Comparison of ENCODE assay signal across 30 mouse cellular contexts in genomic region chr14:79716704-79717103, GRCm38 (mm10). TPM values are rescaled to one million over a fixed set of nuclear protein-coding genes. Genes with fewer than 3 reads are reported as not detected.
"Had no signal": no experiment of that assay in that cellular context is flagged by ENCODE, and none has a peak within 500 bp of the region (broad histone marks: within the 10 kb centered on the region; RNA-seq: fewer than 3 reads in every experiment).

No protein-coding gene starts in this region.

- H3K27ac ChIP-seq: heart, adult 2 months; heart, embryonic 13.5 days; heart, embryonic 15.5 days; hindbrain, embryonic 13.5 days; hindbrain, embryonic 15.5 days; hindbrain, postnatal 0 days; layer of hippocampus, adult 2 months; left cerebral cortex, adult 2 months; limb, embryonic 10.5 days; limb, embryonic 12.5 days; liver, embryonic 13.5 days had no signal

- H3K4me1 ChIP-seq: liver, embryonic 13.5 days had no signal

- H3K36me3 ChIP-seq: heart, embryonic 13.5 days; heart, embryonic 15.5 days; hindbrain, embryonic 13.5 days; hindbrain, embryonic 15.5 days; limb, embryonic 10.5 days; limb, embryonic 12.5 days; liver, embryonic 13.5 days had no signal

- H3K9ac ChIP-seq: heart, embryonic 13.5 days; heart, embryonic 15.5 days; hindbrain, embryonic 13.5 days; hindbrain, embryonic 15.5 days; limb, embryonic 12.5 days; liver, embryonic 13.5 days had no signal

- H3K4me2 ChIP-seq: heart, embryonic 11.5 days; heart, embryonic 13.5 days; heart, embryonic 15.5 days; hindbrain, embryonic 13.5 days; hindbrain, embryonic 15.5 days; limb, embryonic 12.5 days; liver, embryonic 11.5 days; liver, embryonic 13.5 days had no signal

- H3K9me3 ChIP-seq: heart, embryonic 13.5 days; heart, embryonic 15.5 days; hindbrain, embryonic 13.5 days; hindbrain, embryonic 15.5 days; limb, embryonic 10.5 days; limb, embryonic 12.5 days; liver, embryonic 13.5 days had no signal

- DNase-seq: gastrocnemius, postnatal 14 days; gastrocnemius, postnatal 36 days; heart, adult 11 months; heart, adult 2 months; heart, postnatal 14 days; heart, postnatal 36 days; kidney, adult 11 months; kidney, adult 2 months; kidney, adult 9 months; kidney, postnatal 10 days; kidney, postnatal 25 days; kidney, postnatal 4 days; liver; liver, embryonic 13.5 days had no signal

- H3K27me3 ChIP-seq: heart, embryonic 13.5 days; heart, embryonic 15.5 days; hindbrain, embryonic 13.5 days; hindbrain, embryonic 15.5 days; limb, embryonic 12.5 days; liver, embryonic 13.5 days had no signal

- H3K4me3 ChIP-seq: heart, adult 2 months; heart, embryonic 13.5 days; heart, embryonic 15.5 days; hindbrain, embryonic 13.5 days; hindbrain, embryonic 15.5 days; layer of hippocampus, adult 2 months; left cerebral cortex, adult 2 months; limb, embryonic 10.5 days; limb, embryonic 12.5 days; liver, embryonic 13.5 days had no signal

- ATAC-seq: hindbrain, postnatal 0 days; intestine, embryonic 16.5 days had no signal

RNA-seq across cellular contexts. Expression of gene Pcdh8, which starts 54.4 kb away (rescaled TPM):
- total RNA-seq: gastrocnemius, adult 18-20 months; gastrocnemius, adult 8-10 months; gastrocnemius, postnatal 14 days; gastrocnemius, postnatal 36 days; heart, adult 2 months; hematopoietic stem cell, adult 5-6 weeks had no signal
- polyA plus RNA-seq: heart, adult 2 months had no signal

RNA-seq across cellular contexts. Expression of gene Cnmd, which starts 54.7 kb away (rescaled TPM):
- total RNA-seq: hematopoietic stem cell, adult 5-6 weeks had no signal
- polyA plus RNA-seq: intestine, embryonic 14.5 days; liver, embryonic 13.5 days had no signal
